Mouse (Mus musculus): ENCODE data around the gene Sh3d19.
A peak's percentile ranks its signal among the peaks of the same experiment; 100 is the strongest.

The Sh3d19 gene

GRCm38 (mm10) chr3:86139660-86140059 lies 168.8 kb downstream of the Sh3d19 start:
- DNase-seq (ENCODE audit: low spot score): no peak

DNA sequence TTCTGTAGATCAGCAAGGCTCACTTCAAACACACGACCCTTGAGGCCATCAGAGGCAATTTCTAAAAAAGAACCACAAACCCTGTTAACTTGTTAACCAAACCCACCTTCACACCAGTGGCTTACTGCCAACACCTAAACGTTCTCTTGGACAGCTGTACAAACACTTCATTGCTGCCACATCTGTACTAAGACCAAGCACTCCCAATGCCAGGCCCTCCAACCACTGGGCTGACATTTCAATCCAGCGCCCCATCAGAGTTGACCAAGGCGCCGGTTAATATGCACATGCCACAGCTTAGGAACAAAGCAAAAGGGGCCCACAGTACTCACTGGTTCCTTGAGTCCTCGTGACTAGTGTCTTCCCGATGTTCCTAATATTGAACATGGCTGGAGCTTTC lies 170.5 kb downstream of the Sh3d19 start:
- DNase-seq (ENCODE audit: low spot score): no peak

DNA sequence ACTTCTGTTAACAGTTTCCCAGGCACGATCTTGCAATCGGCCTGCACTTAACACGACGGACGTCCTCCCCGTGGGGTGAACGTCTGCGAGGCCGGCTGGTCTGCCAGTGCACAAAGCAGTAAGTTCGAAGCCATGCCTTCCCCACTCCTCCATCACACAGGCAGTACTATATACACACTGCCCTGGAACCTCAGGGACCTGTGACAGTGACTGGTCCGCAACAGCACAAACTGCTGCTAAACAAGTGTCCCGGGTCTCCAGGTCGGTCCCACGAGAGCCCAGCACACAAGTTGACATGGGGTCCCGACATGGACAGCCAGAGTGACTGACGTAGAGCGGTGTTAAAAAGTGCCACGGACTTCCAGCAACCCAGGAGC lies 171.0 kb downstream of the Sh3d19 start:
- DNase-seq (ENCODE audit: low spot score): no peak

- peak; percentile 100 for DNase-seq (ENCODE audit: low spot score)
These were observed 171.5 kb downstream of the Sh3d19 start, which contains the start of gene Rps3a1 for GRCm38 (mm10) chr3:86142263-86142933. Gene Rps3a1, minus strand, starts transcription at chr3:86142702.

DNA sequence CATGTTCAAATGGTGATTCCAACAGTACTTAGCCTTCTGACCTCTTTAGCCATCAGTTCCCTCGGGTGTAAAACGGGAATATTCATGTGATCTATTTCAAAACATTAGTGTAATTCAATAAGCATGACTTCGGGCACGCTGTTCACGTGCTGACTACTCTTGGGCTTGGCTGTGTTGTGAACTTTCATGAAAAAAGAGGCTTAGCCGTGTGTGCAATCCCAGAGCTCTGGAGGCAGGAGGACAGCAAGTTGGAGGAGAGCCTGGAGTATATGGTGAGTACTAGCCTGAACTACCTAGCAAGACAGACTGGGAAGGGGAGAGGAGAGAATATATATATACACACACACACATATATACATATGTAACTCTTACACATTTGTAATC lies 172.0 kb downstream of the Sh3d19 start:
- no peak for DNase-seq (ENCODE audit: low spot score)

GRCm38 (mm10) chr3:86143343-86143742 lies 172.4 kb downstream of the Sh3d19 start:
- no peak for DNase-seq (ENCODE audit: low spot score)

DNA sequence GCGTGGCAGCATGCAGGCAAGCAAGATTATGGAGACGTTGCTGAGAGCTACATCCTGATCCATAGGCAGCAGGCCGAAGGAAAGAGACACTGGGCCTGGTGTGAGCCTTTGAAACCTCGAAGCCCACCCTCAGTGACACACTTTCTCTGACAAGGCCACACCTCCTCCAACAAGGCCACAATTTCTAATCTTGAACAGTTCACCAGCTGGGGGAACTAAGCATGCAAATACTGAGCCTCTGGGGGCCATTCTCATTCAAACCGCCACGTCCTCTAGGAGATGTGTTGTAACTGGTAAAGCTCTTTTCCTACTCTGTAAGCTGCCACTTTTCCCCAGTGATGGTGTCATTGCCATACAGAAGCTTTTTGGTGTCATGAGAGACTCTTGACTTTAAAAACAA lies 178.2 kb downstream of the Sh3d19 start:
- DNase-seq (ENCODE audit: low spot score): no peak

DNA sequence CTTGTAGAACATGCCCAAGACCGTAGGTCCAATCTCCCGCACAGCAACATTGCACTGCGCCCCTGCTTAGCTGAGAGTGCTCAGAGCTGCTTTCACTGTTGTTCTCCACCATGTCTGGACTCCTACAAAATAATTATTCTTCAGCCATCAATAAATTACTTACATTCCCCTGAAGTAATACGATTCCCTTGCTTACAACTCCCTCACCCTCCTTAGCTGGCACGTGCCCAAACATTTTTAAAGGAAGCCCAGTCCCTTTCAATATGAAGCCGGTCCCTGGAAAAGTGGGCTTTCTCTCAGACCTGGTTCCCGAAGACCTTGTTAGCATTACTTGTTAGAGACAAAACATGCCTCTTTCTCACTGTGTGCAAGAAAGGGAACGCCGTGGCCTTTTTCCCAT lies 178.6 kb downstream of the Sh3d19 start:
- no peak for DNase-seq (ENCODE audit: low spot score)

DNA sequence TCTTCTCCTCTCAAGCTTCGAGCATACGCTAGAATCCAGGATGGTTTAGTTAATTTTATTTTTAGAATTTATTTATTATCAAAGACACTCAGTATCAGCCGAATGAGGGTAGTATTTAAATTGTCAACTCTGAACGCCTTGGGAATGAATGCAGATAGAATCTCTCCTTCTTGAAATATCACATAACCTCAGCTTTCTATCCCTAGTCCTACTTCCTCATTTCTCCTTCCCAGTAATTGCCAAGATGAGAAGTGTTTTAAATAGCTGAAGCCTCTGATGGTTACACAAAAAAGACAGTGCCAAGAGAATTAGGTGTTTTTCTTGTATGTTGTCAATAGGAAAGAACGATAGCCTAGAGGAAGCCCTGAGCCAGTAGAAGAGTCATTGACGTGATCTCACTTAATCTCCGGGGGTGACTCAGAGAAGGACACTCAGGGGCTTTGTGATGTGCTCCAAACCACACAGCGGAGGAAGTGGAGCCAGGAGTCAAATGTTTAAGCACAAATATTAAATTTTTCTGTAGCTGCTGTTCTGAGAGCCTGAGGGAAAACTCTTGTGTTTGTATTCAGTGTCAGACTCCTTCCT lies 198.0 kb downstream of the Sh3d19 start:
- DNase-seq (ENCODE audit: low spot score): no peak

GRCm38 (mm10) chr3:86179714-86180113 lies 208.8 kb downstream of the Sh3d19 start:
- DNase-seq (ENCODE audit: low spot score): no peak
